Mouse (Mus musculus) bone marrow macrophage, adult 2 months (primary cell): ENCODE data around the gene Ano3. TPM values are rescaled to one million over a fixed set of nuclear protein-coding genes. Genes with fewer than 3 reads are reported as not detected.

Source experiments
- H3K27ac ChIP-seq: 2 replicates; pipeline ENCODE4 v1.5.1; 2012; ENCODE audit warnings: low read depth, low read length; ENCODE audit not compliant: insufficient read depth
- H3K4me1 ChIP-seq: 2 replicates; pipeline ENCODE4 v1.6.1; 2012; ENCODE audit warnings: low read length; ENCODE audit not compliant: control insufficient read depth, insufficient read depth
- H3K4me3 ChIP-seq: 2 replicates; pipeline ENCODE4 v1.5.1; 2012; ENCODE audit warnings: mild to moderate bottlenecking, low read length, moderate library complexity; ENCODE audit not compliant: insufficient read depth
- CTCF ChIP-seq: IDR thresholded peaks from 2 replicates; pipeline ENCODE4 v1.5.1; 2012; ENCODE audit warnings: low read depth, mild to moderate bottlenecking, low read length, moderate library complexity
- POLR2A ChIP-seq: IDR thresholded peaks from 2 replicates; pipeline ENCODE4 v1.6.1; 2012; ENCODE audit warnings: mild to moderate bottlenecking, low read depth, low read length, borderline replicate concordance
- polyA plus RNA-seq: library from polyadenylated mRNA; stranded (reverse); fragments of >200 nt; gene quantifications from 2 replicates; pipeline ENCODE4 v1.2.4, GENCODE M21; 2012; ENCODE audit not compliant: missing spikeins, insufficient read depth, insufficient read length

The Ano3 gene
- polyA plus RNA-seq, 1 experiment, result not detected

GRCm38 (mm10) chr2:110949679-110950431 is 868 bp downstream of the Ano3 start:
- H3K27ac ChIP-seq, result no peak overlapping the region
- TF ChIP-seq CTCF (no peak), POLR2A (no peak)
- H3K4me1 ChIP-seq, result no peaks in the 10 kb centered on the region
- H3K4me3 ChIP-seq, result no peak overlapping the region

- no peak overlapping the region for H3K4me3 ChIP-seq
- H3K27ac ChIP-seq, result no peak overlapping the region
- no peaks in the 10 kb centered on the region for H3K4me1 ChIP-seq
- TF ChIP-seq CTCF (no peak), POLR2A (no peak)
Measured at GRCm38 (mm10) chr2:110945171-110945570, 5.6 kb downstream of the Ano3 start.

GRCm38 (mm10) chr2:110935691-110936090 is 15.0 kb downstream of the Ano3 start:
- H3K4me1 ChIP-seq, result no peaks in the 10 kb centered on the region
- H3K27ac ChIP-seq, result no peak overlapping the region
- no peak for TF ChIP-seq CTCF
- TF ChIP-seq POLR2A, result no peak
- H3K4me3 ChIP-seq, result no peak overlapping the region

- Histone ChIP-seq H3K4me1 (no peaks in the 10 kb centered on the region), H3K27ac (no peak overlapping the region), H3K4me3 (no peak overlapping the region)
- TF ChIP-seq POLR2A (no peak), CTCF (no peak)
Measured at GRCm38 (mm10) chr2:110929126-110929525, 21.6 kb downstream of the Ano3 start.

GRCm38 (mm10) chr2:110909506-110909905 is 41.2 kb downstream of the Ano3 start:
- no peak for TF ChIP-seq CTCF
- no peak for TF ChIP-seq POLR2A
- no peaks in the 10 kb centered on the region for H3K4me1 ChIP-seq
- H3K27ac ChIP-seq, result no peak overlapping the region
- H3K4me3 ChIP-seq, result no peak overlapping the region

- no peak overlapping the region for H3K27ac ChIP-seq
- H3K4me1 ChIP-seq, result no peaks in the 10 kb centered on the region
- TF ChIP-seq POLR2A (no peak), CTCF (no peak)
- H3K4me3 ChIP-seq, result no peak overlapping the region
Measured at GRCm38 (mm10) chr2:110906473-110906872, 44.2 kb downstream of the Ano3 start.

- Histone ChIP-seq H3K27ac (no peak overlapping the region), H3K4me1 (no peaks in the 10 kb centered on the region), H3K4me3 (no peak overlapping the region)
- TF ChIP-seq CTCF (no peak), POLR2A (no peak)
Measured at GRCm38 (mm10) chr2:110896477-110897270, 54.0 kb downstream of the Ano3 start.

GRCm38 (mm10) chr2:110871650-110872049 is 79.1 kb downstream of the Ano3 start:
- Histone ChIP-seq H3K27ac (no peak overlapping the region), H3K4me3 (no peak overlapping the region), H3K4me1 (no peaks in the 10 kb centered on the region)
- TF ChIP-seq POLR2A, result no peak
- no peak for TF ChIP-seq CTCF

- TF ChIP-seq POLR2A (no peak), CTCF (no peak)
- Histone ChIP-seq H3K4me3 (no peak overlapping the region), H3K27ac (no peak overlapping the region), H3K4me1 (no peaks in the 10 kb centered on the region)
Measured at GRCm38 (mm10) chr2:110865584-110865983, 85.1 kb downstream of the Ano3 start.

GRCm38 (mm10) chr2:110863376-110863775 is 87.3 kb downstream of the Ano3 start:
- no peak for TF ChIP-seq POLR2A
- no peak for TF ChIP-seq CTCF
- Histone ChIP-seq H3K4me1 (no peaks in the 10 kb centered on the region), H3K27ac (no peak overlapping the region), H3K4me3 (no peak overlapping the region)
